ENCODE assay signal across 24 mouse cellular contexts in the genomic region with DNA sequence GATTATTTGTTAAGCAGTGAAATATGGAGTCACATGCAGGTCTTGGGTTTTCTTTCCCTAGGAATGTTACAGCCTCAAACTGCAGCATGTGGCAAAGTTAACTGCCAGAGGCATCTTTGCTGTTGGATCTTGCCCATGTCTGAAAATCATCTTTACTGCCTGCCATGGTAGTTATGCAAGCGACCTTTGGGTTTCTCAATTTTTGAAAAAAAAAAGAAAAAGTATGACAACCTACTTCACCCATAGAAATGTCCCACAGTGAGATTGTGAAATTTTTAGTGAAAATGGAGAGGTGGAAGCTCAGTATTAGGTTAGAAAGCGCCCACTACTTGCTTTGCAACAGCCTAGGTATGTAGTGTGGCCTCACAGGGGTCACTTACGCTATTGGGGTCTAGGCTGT.
DNase-seq lines count a peak whose midpoint lies in the region; ATAC-seq and TF ChIP-seq lines count a peak whose summit lies in the region.
"Had no signal": no experiment of that assay in that cellular context is flagged by ENCODE, and none has a peak within 500 bp of the region (broad histone marks: within the 10 kb centered on the region; RNA-seq: fewer than 3 reads in every experiment).

No protein-coding gene starts in this region.

- H3K36me3 ChIP-seq in heart, embryonic 10.5 days = no peaks in the 10 kb centered on the region
- no peaks in the 10 kb centered on the region for H3K36me3 ChIP-seq in heart, embryonic 11.5 days (ENCODE audit: control insufficient read depth, insufficient read depth, low read length)
- H3K36me3 ChIP-seq in intestine, embryonic 16.5 days (ENCODE audit: control insufficient read depth, insufficient read depth, low read length) = no peaks in the 10 kb centered on the region
- no peaks in the 10 kb centered on the region for H3K36me3 ChIP-seq in midbrain, postnatal 0 days (ENCODE audit: insufficient read depth, low read length)
- H3K36me3 ChIP-seq: embryonic facial prominence, embryonic 10.5 days; embryonic facial prominence, embryonic 13.5 days; hindbrain, embryonic 12.5 days; hindbrain, embryonic 15.5 days had no signal

- ATAC-seq in heart, embryonic 11.5 days (replicated peaks; ENCODE audit: insufficient number of reproducible peaks, low FRiP score, low TSS enrichment) = no peak
- ATAC-seq in common myeloid progenitor, adult 5-6 weeks (replicated peaks; ENCODE audit: low read depth, poor library complexity, severe bottlenecking) = peak; percentile 56
- peak; percentile 73 for ATAC-seq in megakaryocyte, adult 5-6 weeks (ENCODE audit: poor library complexity, severe bottlenecking)
- no peak for ATAC-seq in intestine, embryonic 16.5 days
- no peak for ATAC-seq in midbrain, postnatal 0 days (ENCODE audit: low FRiP score)
- ATAC-seq: CD4-positive, CD25-positive, alpha-beta regulatory T cell, adult 4 months; forebrain, embryonic 14.5 days; forebrain, postnatal 0 days had no signal

- H3K4me3 ChIP-seq in heart, embryonic 10.5 days = no peak overlapping the region
- no peak overlapping the region for H3K4me3 ChIP-seq in heart, embryonic 11.5 days (ENCODE audit: low read depth, low read length)
- no peak overlapping the region for H3K4me3 ChIP-seq in left cerebral cortex, adult 2 months
- no peak overlapping the region for H3K4me3 ChIP-seq in intestine, embryonic 16.5 days (ENCODE audit: low read length)
- no peak overlapping the region for H3K4me3 ChIP-seq in midbrain, postnatal 0 days (ENCODE audit: low read depth, low read length)
- H3K4me3 ChIP-seq: embryonic facial prominence, embryonic 10.5 days; embryonic facial prominence, embryonic 13.5 days; erythroblast, embryonic 14.5 days; gastrocnemius, adult 2 months; hindbrain, embryonic 12.5 days; hindbrain, embryonic 15.5 days had no signal

- H3K27ac ChIP-seq in heart, embryonic 10.5 days = no peak overlapping the region
- H3K27ac ChIP-seq in heart, embryonic 11.5 days (ENCODE audit: low read depth, low read length) = no peak overlapping the region
- no peak overlapping the region for H3K27ac ChIP-seq in left cerebral cortex, adult 2 months
- no peak overlapping the region for H3K27ac ChIP-seq in intestine, embryonic 16.5 days (ENCODE audit: low read length)
- H3K27ac ChIP-seq in midbrain, postnatal 0 days (ENCODE audit: low read depth, low read length) = no peak overlapping the region
- H3K27ac ChIP-seq: embryonic facial prominence, embryonic 10.5 days; embryonic facial prominence, embryonic 13.5 days; gastrocnemius, adult 2 months; hindbrain, embryonic 12.5 days; hindbrain, embryonic 15.5 days had no signal

- TF ChIP-seq CTCF in left cerebral cortex, adult 2 months (IDR thresholded peaks at IDR 0.05) = no peak
- TF ChIP-seq CTCF in midbrain, postnatal 0 days (IDR thresholded peaks at IDR 0.05) = no peak

- intact Hi-C loops in left cerebral cortex, adult 2 months (cut with DNase I) = no loop called here

- H3K9me3 ChIP-seq in heart, embryonic 10.5 days = no peaks in the 10 kb centered on the region
- H3K9me3 ChIP-seq in heart, embryonic 11.5 days (replicated peaks; ENCODE audit: control insufficient read depth, low read length) = no peaks in the 10 kb centered on the region
- no peaks in the 10 kb centered on the region for H3K9me3 ChIP-seq in intestine, embryonic 16.5 days (ENCODE audit: control insufficient read depth, low read length)
- H3K9me3 ChIP-seq in midbrain, postnatal 0 days (ENCODE audit: low read length) = no peaks in the 10 kb centered on the region
- H3K9me3 ChIP-seq: embryonic facial prominence, embryonic 10.5 days; embryonic facial prominence, embryonic 13.5 days; hindbrain, embryonic 12.5 days; hindbrain, embryonic 15.5 days had no signal

- H3K4me1 ChIP-seq in heart, embryonic 10.5 days = 0 out of 2 replicates have a peak, but pooled peaks cover 4% of the 10 kb centered on the region
- H3K4me1 ChIP-seq in heart, embryonic 11.5 days (ENCODE audit: control insufficient read depth, insufficient read depth, low read length) = 0 out of 2 replicates have a peak, but pooled peaks cover 2% of the 10 kb centered on the region
- H3K4me1 ChIP-seq in intestine, embryonic 16.5 days (ENCODE audit: control insufficient read depth, insufficient read depth, low read length) = no peaks in the 10 kb centered on the region; the same call in 1 of the 2 replicates
- peaks cover 4% of the 10 kb centered on the region; the same call in 1 of the 2 replicates for H3K4me1 ChIP-seq in midbrain, postnatal 0 days (ENCODE audit: insufficient read depth, low read length)

- H3K27me3 ChIP-seq in heart, embryonic 10.5 days (ENCODE audit: insufficient read depth, poor library complexity, severe bottlenecking) = no peaks in the 10 kb centered on the region
- H3K27me3 ChIP-seq in heart, embryonic 11.5 days (ENCODE audit: control insufficient read depth, insufficient read depth, low read length) = no peaks in the 10 kb centered on the region
- no peaks in the 10 kb centered on the region for H3K27me3 ChIP-seq in intestine, embryonic 16.5 days (replicated peaks; ENCODE audit: control insufficient read depth, insufficient read depth, low read length)
- H3K27me3 ChIP-seq in midbrain, postnatal 0 days (ENCODE audit: insufficient read depth, low read length) = no peaks in the 10 kb centered on the region
- H3K27me3 ChIP-seq: embryonic facial prominence, embryonic 13.5 days; hindbrain, embryonic 12.5 days; hindbrain, embryonic 15.5 days had no signal

- WGBS in heart, embryonic 10.5 days = 85% methylated on average over 3 of the region's 3 CpGs
- 81% methylated on average over 3 of the region's 3 CpGs for WGBS in heart, embryonic 11.5 days (ENCODE audit: insufficient replicate concordance)
- WGBS in intestine, embryonic 16.5 days = 93% methylated on average over 3 of the region's 3 CpGs
- WGBS in midbrain, postnatal 0 days = 96% methylated on average over 3 of the region's 3 CpGs

- peak; percentile 20 for DNase-seq in heart, embryonic 10.5 days (ENCODE audit: low spot score)
- DNase-seq in fibroblast of lung, adult 2 months (ENCODE audit: low read depth) = peak; percentile 51
- no peak for DNase-seq in left cerebral cortex, adult 2 months (ENCODE audit: extremely low spot score in 1 of 2, low spot score in 2 of 2)
- no peak for DNase-seq in midbrain, postnatal 0 days (ENCODE audit: low spot score)
- DNase-seq: adrenal gland, postnatal 14 days; cerebellum, adult 11 months; cerebellum, adult 2 months; cerebellum, adult 9-11 months; cerebellum, postnatal 25 days; embryo, embryonic 11 days; forebrain, postnatal 0 days; gastrocnemius, adult 2 months; gastrocnemius, postnatal 14 days had no signal

- no peak overlapping the region for H3K9ac ChIP-seq in heart, embryonic 11.5 days (ENCODE audit: low read depth, low read length)
- no peak overlapping the region for H3K9ac ChIP-seq in intestine, embryonic 16.5 days (ENCODE audit: low read depth, low read length)
- H3K9ac ChIP-seq in midbrain, postnatal 0 days (replicated peaks; ENCODE audit: low read length, poor library complexity, severe bottlenecking) = no peak overlapping the region
- H3K9ac ChIP-seq: embryonic facial prominence, embryonic 13.5 days; forebrain, postnatal 0 days; hindbrain, embryonic 12.5 days; hindbrain, embryonic 15.5 days had no signal

- H3K4me2 ChIP-seq in heart, embryonic 11.5 days = no peak overlapping the region
- H3K4me2 ChIP-seq in intestine, embryonic 16.5 days (ENCODE audit: low read depth, low read length) = no peak overlapping the region
- no peak overlapping the region for H3K4me2 ChIP-seq in midbrain, postnatal 0 days (ENCODE audit: low read depth, low read length, poor library complexity, severe bottlenecking)
- H3K4me2 ChIP-seq: embryonic facial prominence, embryonic 13.5 days; hindbrain, embryonic 12.5 days; hindbrain, embryonic 15.5 days had no signal

Comparison
In these comparisons a context has a peak if more than half of its experiments do, and no peak if none do; other contexts are left out.
1. DNase-seq: peak in heart, embryonic 10.5 days (single experiment) and fibroblast of lung, adult 2 months (single experiment); none in left cerebral cortex, adult 2 months (0 of 2) and midbrain, postnatal 0 days (single experiment).
2. ATAC-seq: peak in common myeloid progenitor, adult 5-6 weeks (single experiment) and megakaryocyte, adult 5-6 weeks (single experiment); none in heart, embryonic 11.5 days (single experiment), intestine, embryonic 16.5 days (single experiment) and midbrain, postnatal 0 days (single experiment).